8 mouse cellular contexts compared by ENCODE assay signal in genomic region chr4:80910481-80910870, GRCm38 (mm10). TPM values are rescaled to one million over a fixed set of nuclear protein-coding genes. Genes with fewer than 3 reads are reported as not detected.
DNase-seq lines count a peak whose midpoint lies in the region; ATAC-seq and TF ChIP-seq lines count a peak whose summit lies in the region.

Gene Lurap1l, plus strand, starts transcription at chr4:80910646.

- no peaks in the 10 kb centered on the region for H3K9me3 ChIP-seq in intestine, postnatal 0 days (ENCODE audit: control insufficient read depth)
- no peaks in the 10 kb centered on the region for H3K9me3 ChIP-seq in limb, embryonic 11.5 days (ENCODE audit: control insufficient read depth, low read length)
- no peaks in the 10 kb centered on the region for H3K9me3 ChIP-seq in midbrain, embryonic 15.5 days

- no peaks in the 10 kb centered on the region for H3K4me1 ChIP-seq in cerebellum, adult 2 months (ENCODE audit: control insufficient read depth, insufficient read depth, low read length)
- H3K4me1 ChIP-seq in intestine, postnatal 0 days (replicated peaks; ENCODE audit: control insufficient read depth, insufficient read depth, low read length): no peaks in the 10 kb centered on the region
- H3K4me1 ChIP-seq in limb, embryonic 11.5 days (ENCODE audit: control insufficient read depth, insufficient read depth, low read length): no peaks in the 10 kb centered on the region
- H3K4me1 ChIP-seq in midbrain, embryonic 15.5 days: peaks cover 11% of the 10 kb centered on the region

- peak; percentile 22 for DNase-seq in cerebellum, adult 2 months
- DNase-seq in cerebellum, adult 11 months: no peak
- peak; percentile 74 for DNase-seq in embryo, embryonic 11 days
- DNase-seq in heart, adult 11 months: peak; percentile 94
- peak; percentile 49 for DNase-seq in limb, embryonic 11.5 days (ENCODE audit: low spot score)
- DNase-seq in testis, postnatal 14 days (ENCODE audit: low spot score): peak; percentile 23

- peak within 1 kb of the TSS; percentile 87 for H3K4me2 ChIP-seq in intestine, postnatal 0 days (replicated peaks; ENCODE audit: low read depth)
- peak within 1 kb of the TSS; percentile 95 for H3K4me2 ChIP-seq in limb, embryonic 11.5 days (ENCODE audit: low read depth, severe bottlenecking)
- peak within 1 kb of the TSS; percentile 78 for H3K4me2 ChIP-seq in midbrain, embryonic 15.5 days

- TF ChIP-seq CTCF in cerebellum, adult 2 months (IDR thresholded peaks at IDR 0.05; ENCODE audit: borderline replicate concordance, insufficient read depth, low read depth, low read length): no peak
- no peak for TF ChIP-seq CTCF in intestine, postnatal 0 days (IDR thresholded peaks at IDR 0.05; ENCODE audit: low read depth)

- H3K4me3 ChIP-seq in cerebellum, adult 2 months (replicated peaks; ENCODE audit: insufficient read depth, low read depth, low read length): peak within 1 kb of the TSS; percentile 61
- peak within 1 kb of the TSS; percentile 87 for H3K4me3 ChIP-seq in intestine, postnatal 0 days (ENCODE audit: low read depth, low read length)
- peak within 1 kb of the TSS; percentile 60 for H3K4me3 ChIP-seq in limb, embryonic 11.5 days (ENCODE audit: low read depth, low read length)
- peak within 1 kb of the TSS; percentile 92 for H3K4me3 ChIP-seq in midbrain, embryonic 15.5 days

- ATAC-seq in intestine, postnatal 0 days: peak; percentile 44
- no peak for ATAC-seq in limb, embryonic 11.5 days (ENCODE audit: insufficient number of reproducible peaks, low FRiP score, low TSS enrichment, low read depth)
- peak; percentile 46 for ATAC-seq in midbrain, embryonic 15.5 days (replicated peaks)

- under 1% methylated on average over 10 of the region's 10 CpGs for WGBS in cerebellum, adult 2 months
- WGBS in intestine, postnatal 0 days: under 1% methylated on average over 10 of the region's 10 CpGs
- 0% methylated on average over 10 of the region's 10 CpGs for WGBS in limb, embryonic 11.5 days
- under 1% methylated on average over 10 of the region's 10 CpGs for WGBS in midbrain, embryonic 15.5 days

- H3K27ac ChIP-seq in cerebellum, adult 2 months (ENCODE audit: insufficient read depth, low read length): no peak within 1 kb of the TSS; the same call in 1 of the 2 replicates
- H3K27ac ChIP-seq in intestine, postnatal 0 days (ENCODE audit: low read depth, low read length): peak within 1 kb of the TSS; percentile 97
- no peak within 1 kb of the TSS for H3K27ac ChIP-seq in limb, embryonic 11.5 days (replicated peaks; ENCODE audit: low read depth, low read length)
- H3K27ac ChIP-seq in midbrain, embryonic 15.5 days: peak within 1 kb of the TSS; percentile 95

- no peaks in the 10 kb centered on the region for H3K36me3 ChIP-seq in intestine, postnatal 0 days (ENCODE audit: control insufficient read depth, insufficient read depth)
- H3K36me3 ChIP-seq in limb, embryonic 11.5 days (ENCODE audit: control insufficient read depth, insufficient read depth, low read length): no peaks in the 10 kb centered on the region
- no peaks in the 10 kb centered on the region for H3K36me3 ChIP-seq in midbrain, embryonic 15.5 days (replicated peaks)

- no peak for TF ChIP-seq POLR2A in cerebellum, adult 2 months (IDR thresholded peaks at IDR 0.05; ENCODE audit: borderline replicate concordance, insufficient read depth, low read length)

- no peaks in the 10 kb centered on the region for H3K27me3 ChIP-seq in cerebellum, adult 2 months (ENCODE audit: control insufficient read depth, insufficient read depth, low read length)
- no peaks in the 10 kb centered on the region for H3K27me3 ChIP-seq in intestine, postnatal 0 days (replicated peaks; ENCODE audit: control insufficient read depth, insufficient read depth, low read length)
- no peaks in the 10 kb centered on the region for H3K27me3 ChIP-seq in limb, embryonic 11.5 days (ENCODE audit: control insufficient read depth, insufficient read depth, low read length)
- H3K27me3 ChIP-seq in midbrain, embryonic 15.5 days (replicated peaks): no peaks in the 10 kb centered on the region

- peak within 1 kb of the TSS; percentile 85 for H3K9ac ChIP-seq in intestine, postnatal 0 days (ENCODE audit: low read depth, low read length)
- peak within 1 kb of the TSS; percentile 60 for H3K9ac ChIP-seq in limb, embryonic 11.5 days (ENCODE audit: low read length)
- H3K9ac ChIP-seq in midbrain, embryonic 15.5 days: peak within 1 kb of the TSS; percentile 90

RNA-seq across cellular contexts. Expression of gene Lurap1l, which starts in this region (rescaled TPM):
- 5.0 and 7.0 TPM in 2 replicates for polyA plus RNA-seq in cerebellum, adult 2 months (2012; rRNA removed)
- polyA plus RNA-seq in intestine, postnatal 0 days (2015; fragmentation: Nextera tagmentation; extraction: Ambion mirVana): 21.9 and 23.1 TPM in 2 replicates
- polyA plus RNA-seq in limb, embryonic 11.5 days (2014; fragmentation: Nextera tagmentation; extraction: Ambion mirVana): 1.8 and 1.9 TPM in 2 replicates
- 9.0 and 9.2 TPM in 2 replicates for polyA plus RNA-seq in midbrain, embryonic 15.5 days (2015; fragmentation: Nextera tagmentation; extraction: Ambion mirVana)

Comparison
In these comparisons a context has a peak if more than half of its experiments do, and no peak if none do; other contexts are left out.
1. H3K27ac ChIP-seq: peak in intestine, postnatal 0 days (single experiment) and midbrain, embryonic 15.5 days (single experiment); none in cerebellum, adult 2 months (single experiment) and limb, embryonic 11.5 days (single experiment).
2. Peak in every context shown above with its lines, with median percentiles within 50 percentile points of each other: H3K4me3 ChIP-seq, H3K4me2 ChIP-seq and H3K9ac ChIP-seq.